Mouse (Mus musculus) forebrain, postnatal 0 days (tissue): ENCODE results near the gene Ppfia1. TPM values are rescaled to one million over a fixed set of nuclear protein-coding genes. Genes with fewer than 3 reads are reported as not detected.
A peak's percentile ranks its signal among the peaks of the same experiment; 100 is the strongest.

ENCODE experiments used
- ATAC-seq: fragments of 200-750 bp; cut with Nextera tagmentation; 2 replicates; pipeline ENCODE4 v1.8.0; 2017; ENCODE audit warnings: mild to moderate bottlenecking, moderate library complexity
- DNase-seq: peaks from one replicate; pipeline ENCODE4 v3.0.0-alpha.2; 2015
- H3K27ac ChIP-seq: fragments of 300-500 bp; sonication (generic); 2 replicates; pipeline ENCODE4 v1.5.1; 2014; ENCODE audit warnings: low read depth, mild to moderate bottlenecking, antibody characterized with exemption, low read length, moderate library complexity, mixed read lengths
- H3K27me3 ChIP-seq: fragments of 300-500 bp; sonication (generic); 2 replicates; pipeline ENCODE4 v1.6.1; 2014; ENCODE audit warnings: mild to moderate bottlenecking, low read length, mixed read lengths; ENCODE audit not compliant: insufficient read depth
- H3K36me3 ChIP-seq: fragments of 300-500 bp; sonication (generic); 2 replicates; pipeline ENCODE4 v1.6.1; 2014; ENCODE audit warnings: mild to moderate bottlenecking, moderate library complexity; ENCODE audit not compliant: insufficient read depth
- H3K4me1 ChIP-seq: fragments of 300-500 bp; sonication (generic); 2 replicates; pipeline ENCODE4 v1.6.1; 2014; ENCODE audit warnings: antibody characterized with exemption; ENCODE audit not compliant: insufficient read depth
- H3K4me2 ChIP-seq: fragments of 300-500 bp; sonication (generic); 2 replicates; pipeline ENCODE4 v1.6.1; 2014; ENCODE audit warnings: low read depth, mild to moderate bottlenecking, moderate library complexity
- H3K4me3 ChIP-seq: fragments of 300-500 bp; sonication (generic); 2 replicates; pipeline ENCODE4 v1.5.1; 2014; ENCODE audit warnings: low read depth, low read length, mixed read lengths
- H3K9ac ChIP-seq: fragments of 300-500 bp; sonication (generic); 2 replicates; pipeline ENCODE4 v1.6.1; 2014; ENCODE audit warnings: mild to moderate bottlenecking
- H3K9me3 ChIP-seq: fragments of 300-500 bp; sonication (generic); 2 replicates; pipeline ENCODE4 v1.6.1; 2016; ENCODE audit warnings: low read length
- CTCF ChIP-seq: sonication (generic); IDR thresholded peaks from 2 replicates; pipeline ENCODE4 v1.5.1; 2016; ENCODE audit warnings: antibody characterized with exemption, control low read depth, low read depth
- WGBS: fragments of 180-500 bp; shearing (Covaris S2); extraction: QIAGEN DNeasy Blood & Tissue Kit; methylation state at CpG from one replicate; pipeline ENCODE4 v1.1.7; 2014; 5-methylcytosine and 5-hydroxymethylcytosine counted together
- polyA plus RNA-seq: library from polyadenylated mRNA; unstranded; fragments of >200 nt; fragmentation: Nextera tagmentation; extraction: Ambion mirVana; gene quantifications from 2 replicates; pipeline ENCODE4 v1.2.1, GENCODE M21; 2015
- total RNA-seq: library from RNA; depleted of rRNA; stranded (reverse); fragments of >200 nt; gene quantifications from 2 replicates; pipeline ENCODE4 v1.2.3, GENCODE M21; 2014

Ppfia1 gene
- total and polyA plus RNA-seq, 2 experiments from 2014 or later = 15.2 to 53.8 TPM

- Histone ChIP-seq H3K4me3 (no peak overlapping the region), H3K9me3 (no peaks in the 10 kb centered on the region), H3K36me3 (peaks cover 72% of the 10 kb centered on the region), H3K9ac (no peak overlapping the region), H3K4me1 (no peaks in the 10 kb centered on the region), H3K4me2 (no peak overlapping the region), H3K27me3 (no peaks in the 10 kb centered on the region), H3K27ac (no peak overlapping the region)
- TF ChIP-seq CTCF = no peak
- ATAC-seq (no peak), DNase-seq (no peak)
- WGBS = 87% methylated on average over 8 of the region's 8 CpGs
Measured at GRCm38 (mm10) chr7:144490201-144490873, 63.2 kb downstream of the Ppfia1 start.

GRCm38 (mm10) chr7:144489067-144489774 is 64.3 kb downstream of the Ppfia1 start:
- no peaks in the 10 kb centered on the region for H3K9me3 ChIP-seq
- DNase-seq (no peak), ATAC-seq (no peak)
- no peak overlapping the region for H3K27ac ChIP-seq
- H3K36me3 ChIP-seq = peaks cover 70% of the 10 kb centered on the region
- TF ChIP-seq CTCF = no peak
- no peak overlapping the region for H3K4me2 ChIP-seq
- no peaks in the 10 kb centered on the region for H3K27me3 ChIP-seq
- no peaks in the 10 kb centered on the region for H3K4me1 ChIP-seq
- no peak overlapping the region for H3K4me3 ChIP-seq
- H3K9ac ChIP-seq = no peak overlapping the region
- WGBS = 92% methylated on average over 6 of the region's 6 CpGs

GRCm38 (mm10) chr7:144480314-144480713 is 73.2 kb downstream of the Ppfia1 start:
- Histone ChIP-seq H3K9me3 (no peaks in the 10 kb centered on the region), H3K36me3 (peaks cover 73% of the 10 kb centered on the region), H3K4me3 (no peak overlapping the region), H3K27me3 (no peaks in the 10 kb centered on the region), H3K4me1 (no peaks in the 10 kb centered on the region), H3K4me2 (no peak overlapping the region), H3K27ac (no peak overlapping the region), H3K9ac (no peak overlapping the region)
- no peak for TF ChIP-seq CTCF
- ATAC-seq = no peak
- DNase-seq = no peak

- Histone ChIP-seq H3K9ac (no peak overlapping the region), H3K4me2 (no peak overlapping the region), H3K27me3 (no peaks in the 10 kb centered on the region), H3K9me3 (no peaks in the 10 kb centered on the region), H3K27ac (no peak overlapping the region), H3K4me3 (no peak overlapping the region), H3K36me3 (peaks cover 68% of the 10 kb centered on the region), H3K4me1 (no peaks in the 10 kb centered on the region)
- WGBS = 97% methylated on average over 1 of the region's 1 CpGs
- DNase-seq = no peak
- ATAC-seq = no peak
- no peak for TF ChIP-seq CTCF
Measured at GRCm38 (mm10) chr7:144479569-144479968, 74.0 kb downstream of the Ppfia1 start.

- Histone ChIP-seq H3K27me3 (no peaks in the 10 kb centered on the region), H3K36me3 (peaks cover 35% of the 10 kb centered on the region), H3K27ac (no peak overlapping the region), H3K4me3 (no peak overlapping the region), H3K9ac (no peak overlapping the region), H3K4me2 (no peak overlapping the region), H3K9me3 (no peaks in the 10 kb centered on the region), H3K4me1 (no peaks in the 10 kb centered on the region)
- TF ChIP-seq CTCF = no peak
- DNase-seq (no peak), ATAC-seq (no peak)
- 91% methylated on average over 3 of the region's 3 CpGs for WGBS
Measured at GRCm38 (mm10) chr7:144475741-144476140, 77.8 kb downstream of the Ppfia1 start.

GRCm38 (mm10) chr7:144473486-144473885 is 80.0 kb downstream of the Ppfia1 start:
- Histone ChIP-seq H3K9ac (no peak overlapping the region), H3K9me3 (no peaks in the 10 kb centered on the region), H3K4me1 (0 out of 2 replicates have a peak, but pooled peaks cover 7% of the 10 kb centered on the region), H3K36me3 (peaks cover 20% of the 10 kb centered on the region), H3K4me2 (no peak overlapping the region), H3K27ac (no peak overlapping the region), H3K4me3 (no peak overlapping the region), H3K27me3 (no peaks in the 10 kb centered on the region)
- TF ChIP-seq CTCF = no peak
- no peak for ATAC-seq
- no peak for DNase-seq
- 79% methylated on average over 4 of the region's 4 CpGs for WGBS

GRCm38 (mm10) chr7:144471103-144471502 is 82.4 kb downstream of the Ppfia1 start:
- TF ChIP-seq CTCF = no peak
- peak overlapping the region; percentile 84 for H3K4me3 ChIP-seq
- peak overlapping the region; percentile 85 for H3K4me2 ChIP-seq
- no peaks in the 10 kb centered on the region for H3K9me3 ChIP-seq
- no peaks in the 10 kb centered on the region for H3K27me3 ChIP-seq
- H3K27ac ChIP-seq = peak overlapping the region; percentile 81
- no peak for ATAC-seq
- H3K4me1 ChIP-seq = 0 out of 2 replicates have a peak, but pooled peaks cover 7% of the 10 kb centered on the region
- H3K9ac ChIP-seq = peak overlapping the region; percentile 92
- WGBS = 79% methylated on average over 2 of the region's 2 CpGs
- no peak for DNase-seq
- peaks cover 8% of the 10 kb centered on the region for H3K36me3 ChIP-seq
